ENCODE assay signal across 31 mouse cellular contexts in genomic region chr12:112562462-112562861, GRCm38 (mm10). TPM values are rescaled to one million over a fixed set of nuclear protein-coding genes. Genes with fewer than 3 reads are reported as not detected.
DNase-seq lines count a peak whose midpoint lies in the region; ATAC-seq and TF ChIP-seq lines count a peak whose summit lies in the region.
"Had no signal": no experiment of that assay in that cellular context is flagged by ENCODE, and none has a peak within 500 bp of the region (broad histone marks: within the 10 kb centered on the region; RNA-seq: fewer than 3 reads in every experiment).

No protein-coding gene starts in this region.

- no peak overlapping the region for H3K4me2 ChIP-seq in kidney, postnatal 0 days (ENCODE audit: low read length)
- no peak overlapping the region for H3K4me2 ChIP-seq in stomach, postnatal 0 days (replicated peaks; ENCODE audit: low read depth)
- H3K4me2 ChIP-seq in midbrain, embryonic 11.5 days, result no peak overlapping the region
- no peak overlapping the region for H3K4me2 ChIP-seq in forebrain, embryonic 11.5 days (ENCODE audit: low read depth, low read length, severe bottlenecking)
- H3K4me2 ChIP-seq: embryonic facial prominence, embryonic 15.5 days; forebrain, embryonic 13.5 days; limb, embryonic 12.5 days; liver, embryonic 15.5 days; lung, embryonic 15.5 days; midbrain, embryonic 15.5 days; neural tube, embryonic 15.5 days had no signal

- no peaks in the 10 kb centered on the region for H3K9me3 ChIP-seq in kidney, postnatal 0 days (replicated peaks; ENCODE audit: low read length)
- H3K9me3 ChIP-seq in stomach, postnatal 0 days (ENCODE audit: control insufficient read depth, low read length), result no peaks in the 10 kb centered on the region
- no peaks in the 10 kb centered on the region for H3K9me3 ChIP-seq in midbrain, embryonic 11.5 days (ENCODE audit: control insufficient read depth, low read length)
- H3K9me3 ChIP-seq in forebrain, embryonic 11.5 days (ENCODE audit: control insufficient read depth, low read length), result no peaks in the 10 kb centered on the region
- H3K9me3 ChIP-seq: embryonic facial prominence, embryonic 10.5 days; embryonic facial prominence, embryonic 15.5 days; forebrain, embryonic 13.5 days; G1E; hindbrain, embryonic 10.5 days; limb, embryonic 12.5 days; liver, embryonic 15.5 days; lung, embryonic 15.5 days; midbrain, embryonic 15.5 days; neural tube, embryonic 15.5 days had no signal

- ATAC-seq in kidney, postnatal 0 days (replicated peaks; ENCODE audit: low FRiP score, low read depth), result no peak
- no peak for ATAC-seq in stomach, postnatal 0 days (ENCODE audit: low FRiP score, low TSS enrichment)
- ATAC-seq in midbrain, embryonic 11.5 days (ENCODE audit: low FRiP score), result no peak
- ATAC-seq in forebrain, embryonic 11.5 days (replicated peaks; ENCODE audit: low FRiP score), result no peak
- ATAC-seq: forebrain, embryonic 13.5 days; hindbrain, embryonic 16.5 days; midbrain, embryonic 15.5 days had no signal

- no peak for DNase-seq in kidney, postnatal 0 days (ENCODE audit: low spot score)
- DNase-seq in kidney, adult 18-20 months, result no peak
- DNase-seq in 416B (ENCODE audit: low read depth) (peak; percentile 68), NIH3T3 (ENCODE audit: low read depth) (peak; percentile 39)
- no peak for DNase-seq in stomach, postnatal 0 days (ENCODE audit: low spot score)
- no peak for DNase-seq in midbrain, embryonic 11.5 days (ENCODE audit: low spot score, missing footprints)
- DNase-seq in forebrain, embryonic 11.5 days (ENCODE audit: low spot score), result no peak
- DNase-seq: adrenal gland, postnatal 14 days; cerebellum, adult 11 months; cerebellum, adult 9-10 months; heart, postnatal 14 days; kidney, adult 9 months; kidney, postnatal 14 days; retina, postnatal 1 day; right cerebral cortex, postnatal 25 days; thymus, adult 18-20 months; thymus, postnatal 36 days had no signal

- H3K36me3 ChIP-seq in kidney, postnatal 0 days (ENCODE audit: insufficient read depth, low read length), result no peaks in the 10 kb centered on the region
- no peaks in the 10 kb centered on the region for H3K36me3 ChIP-seq in stomach, postnatal 0 days (ENCODE audit: control insufficient read depth, insufficient read depth, low read length)
- H3K36me3 ChIP-seq in midbrain, embryonic 11.5 days (ENCODE audit: control insufficient read depth, insufficient read depth, low read length), result no peaks in the 10 kb centered on the region
- H3K36me3 ChIP-seq in forebrain, embryonic 11.5 days (ENCODE audit: control insufficient read depth, insufficient read depth, low read length), result no peaks in the 10 kb centered on the region
- H3K36me3 ChIP-seq: embryonic facial prominence, embryonic 10.5 days; embryonic facial prominence, embryonic 15.5 days; G1E; hindbrain, embryonic 10.5 days; limb, embryonic 12.5 days; liver, embryonic 15.5 days; lung, embryonic 15.5 days; midbrain, embryonic 15.5 days; neural tube, embryonic 15.5 days had no signal

- no peak overlapping the region for H3K27ac ChIP-seq in kidney, postnatal 0 days
- H3K27ac ChIP-seq in stomach, postnatal 0 days (replicated peaks), result no peak overlapping the region
- no peak overlapping the region for H3K27ac ChIP-seq in midbrain, embryonic 11.5 days (ENCODE audit: low read depth, low read length)
- H3K27ac ChIP-seq in forebrain, embryonic 11.5 days (ENCODE audit: low read depth, low read length), result no peak overlapping the region
- H3K27ac ChIP-seq: embryonic facial prominence, embryonic 10.5 days; embryonic facial prominence, embryonic 15.5 days; forebrain, embryonic 13.5 days; hindbrain, embryonic 10.5 days; left cerebral cortex, adult 2 months; limb, embryonic 12.5 days; liver, embryonic 15.5 days; lung, embryonic 15.5 days; macrophage; midbrain, embryonic 15.5 days; neural tube, embryonic 15.5 days had no signal

- TF ChIP-seq EP300 in stomach, postnatal 0 days (optimal IDR thresholded peaks at IDR 0.05), result no peak

- H3K27me3 ChIP-seq in kidney, postnatal 0 days (ENCODE audit: insufficient read depth, low read length), result no peaks in the 10 kb centered on the region
- H3K27me3 ChIP-seq in stomach, postnatal 0 days (ENCODE audit: control insufficient read depth, insufficient read depth, low read length), result no peaks in the 10 kb centered on the region
- H3K27me3 ChIP-seq in midbrain, embryonic 11.5 days (ENCODE audit: control insufficient read depth, insufficient read depth, low read length), result no peaks in the 10 kb centered on the region
- no peaks in the 10 kb centered on the region for H3K27me3 ChIP-seq in forebrain, embryonic 11.5 days (ENCODE audit: control insufficient read depth, insufficient read depth, low read length)
- H3K27me3 ChIP-seq: embryonic facial prominence, embryonic 15.5 days; forebrain, embryonic 13.5 days; liver, embryonic 15.5 days; lung, embryonic 15.5 days; midbrain, embryonic 15.5 days; neural tube, embryonic 15.5 days had no signal

- H3K9ac ChIP-seq in kidney, postnatal 0 days (ENCODE audit: low read depth, low read length), result no peak overlapping the region
- H3K9ac ChIP-seq in stomach, postnatal 0 days (ENCODE audit: low read length), result no peak overlapping the region
- no peak overlapping the region for H3K9ac ChIP-seq in midbrain, embryonic 11.5 days (ENCODE audit: low read length)
- no peak overlapping the region for H3K9ac ChIP-seq in forebrain, embryonic 11.5 days (ENCODE audit: low read length)
- H3K9ac ChIP-seq: embryonic facial prominence, embryonic 15.5 days; forebrain, embryonic 13.5 days; limb, embryonic 12.5 days; liver, embryonic 15.5 days; lung, embryonic 15.5 days; midbrain, embryonic 15.5 days; neural tube, embryonic 15.5 days had no signal

- TF ChIP-seq CTCF in kidney, postnatal 0 days (IDR thresholded peaks at IDR 0.05; ENCODE audit: low read depth), result peak; percentile 25; the same call in 1 of the 2 replicates
- TF ChIP-seq CTCF in stomach, postnatal 0 days (IDR thresholded peaks at IDR 0.05; ENCODE audit: low read depth), result peak; percentile 45

- H3K4me3 ChIP-seq in kidney, postnatal 0 days (replicated peaks; ENCODE audit: low read depth, low read length), result no peak overlapping the region
- H3K4me3 ChIP-seq in stomach, postnatal 0 days (ENCODE audit: low read depth, low read length), result no peak overlapping the region
- H3K4me3 ChIP-seq in midbrain, embryonic 11.5 days (ENCODE audit: low read depth, low read length), result no peak overlapping the region
- no peak overlapping the region for H3K4me3 ChIP-seq in forebrain, embryonic 11.5 days (ENCODE audit: low read depth, low read length)
- H3K4me3 ChIP-seq: embryonic facial prominence, embryonic 10.5 days; embryonic facial prominence, embryonic 15.5 days; forebrain, embryonic 13.5 days; hindbrain, embryonic 10.5 days; left cerebral cortex, adult 2 months; limb, embryonic 12.5 days; liver, embryonic 15.5 days; lung, embryonic 15.5 days; midbrain, embryonic 15.5 days; neural tube, embryonic 15.5 days had no signal

- no peaks in the 10 kb centered on the region for H3K4me1 ChIP-seq in kidney, postnatal 0 days (replicated peaks; ENCODE audit: insufficient read depth, low read length)
- no peaks in the 10 kb centered on the region for H3K4me1 ChIP-seq in stomach, postnatal 0 days (replicated peaks; ENCODE audit: control insufficient read depth, insufficient read depth)
- H3K4me1 ChIP-seq in midbrain, embryonic 11.5 days (ENCODE audit: control insufficient read depth, insufficient read depth, low read length), result 0 out of 2 replicates have a peak, but pooled peaks cover 2% of the 10 kb centered on the region
- H3K4me1 ChIP-seq in forebrain, embryonic 11.5 days (replicated peaks; ENCODE audit: control insufficient read depth, insufficient read depth, low read length), result no peaks in the 10 kb centered on the region
- H3K4me1 ChIP-seq: forebrain, embryonic 13.5 days; limb, embryonic 12.5 days; midbrain, embryonic 15.5 days; neural tube, embryonic 15.5 days had no signal

- WGBS in kidney, postnatal 0 days, result 72% methylated on average over 5 of the region's 5 CpGs
- WGBS in stomach, postnatal 0 days, result 59% methylated on average over 5 of the region's 5 CpGs
- 66% methylated on average over 5 of the region's 5 CpGs for WGBS in midbrain, embryonic 11.5 days
- WGBS in forebrain, embryonic 11.5 days, result 80% methylated on average over 5 of the region's 5 CpGs

RNA-seq across cellular contexts. Expression of gene Inf2, which starts 26.1 kb away (rescaled TPM):
- 2.5 and 3.8 TPM in 2 replicates for polyA plus RNA-seq in kidney, postnatal 0 days (2015; fragmentation: Nextera tagmentation; extraction: Ambion mirVana)
- polyA plus RNA-seq in stomach, postnatal 0 days (2015; fragmentation: Nextera tagmentation; extraction: Ambion mirVana), result 1.5 and 2.0 TPM in 2 replicates
- 1.2 and 1.4 TPM in 2 replicates for polyA plus RNA-seq in midbrain, embryonic 11.5 days (2014; fragmentation: Nextera tagmentation; extraction: Ambion mirVana)
- 1.6 and 2.4 TPM in 2 replicates for polyA plus RNA-seq in forebrain, embryonic 11.5 days (2014; fragmentation: Nextera tagmentation; extraction: Ambion mirVana)

RNA-seq across cellular contexts. Expression of gene Tmem179, which starts 45.9 kb away (rescaled TPM):
- polyA plus RNA-seq in kidney, postnatal 0 days (2015; fragmentation: Nextera tagmentation; extraction: Ambion mirVana), result 0.25 and 0.27 TPM in 2 replicates
- polyA plus RNA-seq in stomach, postnatal 0 days (2015; fragmentation: Nextera tagmentation; extraction: Ambion mirVana), result 1.5 and 1.7 TPM in 2 replicates
- 4.9 and 5.9 TPM in 2 replicates for polyA plus RNA-seq in midbrain, embryonic 11.5 days (2014; fragmentation: Nextera tagmentation; extraction: Ambion mirVana)
- polyA plus RNA-seq in forebrain, embryonic 11.5 days (2014; fragmentation: Nextera tagmentation; extraction: Ambion mirVana), result 3.1 and 3.4 TPM in 2 replicates
- polyA plus RNA-seq: liver, adult 2 months; macrophage had no signal

RNA-seq across cellular contexts. Expression of gene Adssl1, which starts 57.4 kb away (rescaled TPM):
- polyA plus RNA-seq in kidney, postnatal 0 days (2015; fragmentation: Nextera tagmentation; extraction: Ambion mirVana), result 13.4 and 14.5 TPM in 2 replicates
- polyA plus RNA-seq in stomach, postnatal 0 days (2015; fragmentation: Nextera tagmentation; extraction: Ambion mirVana), result 4.7 and 6.4 TPM in 2 replicates
- polyA plus RNA-seq in midbrain, embryonic 11.5 days (2014; fragmentation: Nextera tagmentation; extraction: Ambion mirVana), result 1.9 and 2.7 TPM in 2 replicates
- 1.9 and 2.1 TPM in 2 replicates for polyA plus RNA-seq in forebrain, embryonic 11.5 days (2014; fragmentation: Nextera tagmentation; extraction: Ambion mirVana)

Comparison
In these comparisons a context has a peak if more than half of its experiments do, and no peak if none do; other contexts are left out.
1. DNase-seq: peak in 416B (single experiment) and NIH3T3 (single experiment); none in kidney, postnatal 0 days (single experiment), kidney, adult 18-20 months (single experiment), stomach, postnatal 0 days (single experiment), midbrain, embryonic 11.5 days (single experiment) and forebrain, embryonic 11.5 days (single experiment).